Mouse (Mus musculus) embryonic facial prominence, embryonic 14.5 days (tissue): Measurements from ENCODE around the gene Lonp1. TPM values are rescaled to one million over a fixed set of nuclear protein-coding genes. Genes with fewer than 3 reads are reported as not detected.

Experiments used
- ATAC-seq: fragments of 200-750 bp; cut with Nextera tagmentation; 2 replicates; pipeline ENCODE4 v1.8.0; 2017; ENCODE audit warnings: low read depth, moderate number of reproducible peaks, moderate TSS enrichment
- DNase-seq: peaks from one replicate; pipeline ENCODE4 v3.0.0-alpha.2; 2015; ENCODE audit warnings: low spot score
- H3K27ac ChIP-seq: fragments of 300-500 bp; sonication (generic); replicated peaks from 2 replicates; pipeline ENCODE4 v1.5.1; 2014; ENCODE audit warnings: low read depth, mild to moderate bottlenecking, low read length, moderate library complexity
- H3K27me3 ChIP-seq: fragments of 300-500 bp; sonication (generic); replicated peaks from 2 replicates; pipeline ENCODE4 v1.6.1; 2014; ENCODE audit warnings: low read length; ENCODE audit not compliant: control insufficient read depth, insufficient read depth
- H3K36me3 ChIP-seq: fragments of 300-500 bp; sonication (generic); 2 replicates; pipeline ENCODE4 v1.6.1; 2014; ENCODE audit warnings: low read length, mixed read lengths; ENCODE audit not compliant: control insufficient read depth, insufficient read depth
- H3K4me1 ChIP-seq: fragments of 300-500 bp; sonication (generic); 2 replicates; pipeline ENCODE4 v1.6.1; 2014; ENCODE audit warnings: antibody characterized with exemption, low read length; ENCODE audit not compliant: control insufficient read depth, insufficient read depth
- H3K4me2 ChIP-seq: fragments of 300-500 bp; sonication (generic); 2 replicates; pipeline ENCODE4 v1.6.1; 2014; ENCODE audit warnings: low read depth, mild to moderate bottlenecking, low read length, moderate library complexity, mixed read lengths
- H3K4me3 ChIP-seq: fragments of 300-500 bp; sonication (generic); 2 replicates; pipeline ENCODE4 v1.5.1; 2014; ENCODE audit warnings: low read depth, mild to moderate bottlenecking, low read length
- H3K9ac ChIP-seq: fragments of 300-500 bp; sonication (generic); 2 replicates; pipeline ENCODE4 v1.6.1; 2014; ENCODE audit warnings: low read depth, mild to moderate bottlenecking, low read length, moderate library complexity, mixed read lengths
- H3K9me3 ChIP-seq: fragments of 300-500 bp; sonication (generic); 2 replicates; pipeline ENCODE4 v1.6.1; 2016; ENCODE audit warnings: low read length; ENCODE audit not compliant: control insufficient read depth
- WGBS: fragments of 180-500 bp; shearing (Covaris S2); extraction: QIAGEN DNeasy Blood & Tissue Kit; methylation state at CpG from one replicate; pipeline ENCODE4 v1.1.7; 2014; 5-methylcytosine and 5-hydroxymethylcytosine counted together
- polyA plus RNA-seq: library from polyadenylated mRNA; unstranded; fragments of >200 nt; fragmentation: Nextera tagmentation; extraction: Ambion mirVana; gene quantifications from 2 replicates; pipeline ENCODE4 v1.2.1, GENCODE M21; 2014

The Lonp1 gene
- polyA plus RNA-seq, 1 experiment from 2014 or later, result 44.0 TPM

DNA sequence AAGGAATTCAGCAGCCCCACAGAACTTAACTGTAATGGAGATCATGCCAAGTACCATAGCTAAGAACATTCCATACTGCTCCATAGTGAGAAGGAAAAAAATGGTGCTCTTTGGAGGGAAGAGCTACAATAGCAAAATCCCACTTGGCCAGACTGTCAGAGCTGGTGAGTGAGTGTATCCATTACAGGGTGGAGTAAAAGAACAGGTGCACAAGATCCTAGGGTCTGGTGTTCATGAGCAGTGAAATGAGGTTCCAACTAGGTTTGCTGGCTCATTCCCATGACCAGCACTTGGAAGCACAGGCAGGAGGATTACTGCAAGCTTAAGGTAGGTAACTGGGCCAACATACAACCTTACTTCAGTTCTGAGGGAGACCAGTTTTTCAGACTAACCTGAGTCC, 34.1 kb downstream of the Lonp1 start:
- Histone ChIP-seq H3K36me3 (peaks cover 99% of the 10 kb centered on the region), H3K4me1 (no peaks in the 10 kb centered on the region), H3K27ac (no peak overlapping the region), H3K27me3 (no peaks in the 10 kb centered on the region), H3K9me3 (no peaks in the 10 kb centered on the region), H3K9ac (no peak overlapping the region), H3K4me2 (no peak overlapping the region), H3K4me3 (no peak overlapping the region)
- ATAC-seq (no peak), DNase-seq (no peak)

DNA sequence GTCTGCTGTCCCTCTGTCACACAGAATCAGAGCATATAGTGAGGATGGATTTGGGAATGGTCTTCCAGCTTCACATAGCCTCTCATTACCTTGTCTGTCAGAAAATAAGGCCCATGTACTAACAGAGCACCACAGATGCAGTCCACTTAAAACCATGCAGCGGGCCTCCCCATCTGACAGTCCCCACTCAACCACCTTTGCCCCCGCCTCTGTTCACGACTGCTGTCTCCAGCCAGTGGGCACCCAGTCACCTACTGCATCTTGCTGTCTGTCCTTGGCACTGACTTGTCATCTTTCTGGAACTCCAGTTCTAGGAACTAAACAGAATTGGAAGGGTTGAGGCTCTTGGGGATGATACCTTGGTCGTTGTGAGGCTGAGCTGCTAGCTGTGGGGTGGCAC, 37.8 kb downstream of the Lonp1 start:
- DNase-seq (no peak), ATAC-seq (no peak)
- no peak overlapping the region for H3K9ac ChIP-seq
- no peak overlapping the region for H3K4me2 ChIP-seq
- H3K27ac ChIP-seq, result no peak overlapping the region
- no peaks in the 10 kb centered on the region for H3K27me3 ChIP-seq
- no peak overlapping the region for H3K4me3 ChIP-seq
- H3K4me1 ChIP-seq, result peaks cover 12% of the 10 kb centered on the region
- no peaks in the 10 kb centered on the region for H3K9me3 ChIP-seq
- H3K36me3 ChIP-seq, result peaks cover 79% of the 10 kb centered on the region
- WGBS, result 95% methylated on average over 4 of the region's 4 CpGs

DNA sequence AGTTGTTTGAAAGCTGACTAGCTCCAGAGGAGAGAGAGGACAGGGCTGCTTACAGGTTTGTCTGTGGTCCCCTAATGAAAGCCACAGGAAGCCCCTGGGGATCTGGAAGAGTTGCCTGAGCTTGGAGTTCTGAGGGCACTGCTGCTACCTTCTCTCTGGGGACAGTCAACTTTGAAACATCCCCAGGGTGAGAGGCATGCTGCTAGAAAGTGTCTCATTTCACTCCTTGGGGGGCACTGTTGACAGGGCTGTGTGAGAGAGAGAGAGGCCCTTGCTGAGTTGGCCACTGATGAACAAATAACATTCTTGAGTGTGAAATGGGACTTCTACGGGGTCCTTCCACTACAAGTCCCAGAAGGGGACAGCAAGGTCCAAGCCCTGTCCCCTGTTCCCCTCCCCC, 38.9 kb downstream of the Lonp1 start:
- DNase-seq (peak; percentile 40), ATAC-seq (no peak)
- 75% methylated on average over 1 of the region's 1 CpGs for WGBS
- Histone ChIP-seq H3K27me3 (no peaks in the 10 kb centered on the region), H3K36me3 (peaks cover 69% of the 10 kb centered on the region), H3K9me3 (no peaks in the 10 kb centered on the region), H3K9ac (no peak overlapping the region), H3K27ac (no peak overlapping the region), H3K4me1 (peaks cover 18% of the 10 kb centered on the region), H3K4me2 (no peak overlapping the region), H3K4me3 (no peak overlapping the region)

DNA sequence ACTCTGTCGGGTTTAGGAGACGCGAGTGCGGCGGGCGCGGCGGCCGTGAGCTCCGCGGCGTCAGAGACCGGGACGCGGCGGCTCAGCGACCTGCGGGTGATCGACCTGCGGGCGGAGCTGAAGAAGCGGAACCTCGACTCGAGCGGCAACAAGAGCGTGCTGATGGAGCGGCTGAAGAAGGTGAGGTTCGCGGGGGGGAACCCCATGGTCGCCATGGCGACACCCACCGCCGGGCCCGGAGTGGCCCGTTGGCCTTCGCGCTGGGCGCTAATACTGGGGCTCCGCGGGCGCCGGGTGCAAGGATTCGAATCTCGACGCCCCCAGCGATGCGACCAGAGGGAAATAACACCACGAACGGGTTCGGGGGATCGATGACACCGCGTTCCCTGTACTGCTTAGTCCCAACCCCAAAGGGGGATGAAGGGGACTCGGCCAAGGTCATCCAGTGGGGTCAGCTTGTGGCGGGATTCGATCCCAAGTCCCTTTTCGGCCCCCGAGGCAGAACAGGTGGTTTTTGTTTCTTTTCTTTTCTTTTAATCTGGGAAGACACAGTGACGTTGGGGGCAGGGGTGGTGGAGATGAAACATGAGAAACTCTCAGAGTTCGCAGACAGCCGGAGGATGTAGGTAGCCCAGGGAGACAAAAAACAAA, 41.4 kb downstream of the Lonp1 start:
- under 1% methylated on average over 46 of the region's 61 CpGs for WGBS
- DNase-seq, result peak; percentile 40
- Histone ChIP-seq H3K4me2 (peak overlapping the region; percentile 95), H3K27me3 (no peaks in the 10 kb centered on the region), H3K9ac (peak overlapping the region; percentile 91), H3K27ac (peak overlapping the region; percentile 95), H3K4me3 (peak overlapping the region; percentile 63), H3K4me1 (peaks cover 22% of the 10 kb centered on the region), H3K36me3 (peaks cover 69% of the 10 kb centered on the region), H3K9me3 (no peaks in the 10 kb centered on the region)
- no peak for ATAC-seq

DNA sequence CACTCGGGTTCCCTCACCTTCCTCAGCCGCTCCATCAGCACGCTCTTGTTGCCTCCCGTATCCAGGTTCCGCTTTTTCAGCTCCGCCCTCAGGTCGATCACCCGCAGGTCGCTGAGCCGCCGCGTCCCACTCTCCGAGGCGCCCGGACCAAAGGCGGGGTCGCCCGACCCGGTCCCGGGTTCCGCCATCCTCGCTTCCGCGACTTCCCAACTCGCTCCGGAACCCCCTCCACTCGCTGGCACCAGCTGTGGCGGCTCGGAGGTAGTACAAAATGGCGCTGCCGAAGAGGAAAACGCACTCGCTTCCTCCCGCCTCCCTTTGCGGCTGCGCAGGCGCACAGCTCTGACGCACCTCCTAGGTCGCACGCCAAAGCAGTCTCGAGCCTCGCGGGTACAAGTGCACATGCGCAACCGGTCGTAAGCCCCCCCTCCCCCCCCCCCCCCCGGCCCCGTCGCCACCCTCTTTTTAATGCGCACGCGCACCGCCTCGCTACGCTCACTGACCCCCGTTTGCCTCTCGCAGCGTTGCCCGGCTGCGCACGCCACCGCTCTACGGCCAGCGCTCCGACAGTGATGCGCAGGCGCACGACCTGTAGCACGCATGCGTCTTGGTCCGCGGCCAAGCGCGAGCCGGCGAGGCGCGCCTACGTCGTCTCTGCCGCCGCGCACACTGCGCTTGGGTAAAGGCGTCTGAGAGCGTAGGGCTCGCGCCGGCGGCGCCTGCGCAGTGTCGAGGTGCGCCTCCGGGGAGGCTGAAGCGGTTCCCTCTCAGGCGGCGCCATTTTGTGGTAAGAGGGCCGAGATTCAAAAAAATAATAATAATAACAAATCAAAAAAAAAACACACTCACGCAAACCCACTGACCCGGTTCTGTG, 42.2 kb downstream of the Lonp1 start, which contains the start of the genes Safb2 and Safb:
Safb2 (minus strand) TSS at position 329 of the 874 bp plus-strand sequence.
Safb (plus strand) TSS at position 569 of the 874 bp plus-strand sequence.
- H3K27me3 ChIP-seq, result no peaks in the 10 kb centered on the region
- peak within 1 kb of the TSS; percentile 95 for H3K27ac ChIP-seq
- peak within 1 kb of the TSS; percentile 91 for H3K9ac ChIP-seq
- H3K4me3 ChIP-seq, result peak within 1 kb of the TSS; percentile 92
- peak within 1 kb of the TSS; percentile 95 for H3K4me2 ChIP-seq
- under 1% methylated on average over 44 of the region's 101 CpGs for WGBS
- H3K36me3 ChIP-seq, result peaks cover 69% of the 10 kb centered on the region
- peaks cover 22% of the 10 kb centered on the region for H3K4me1 ChIP-seq
- DNase-seq (peak; percentile 99), ATAC-seq (peak; percentile 95)
- H3K9me3 ChIP-seq, result no peaks in the 10 kb centered on the region

DNA sequence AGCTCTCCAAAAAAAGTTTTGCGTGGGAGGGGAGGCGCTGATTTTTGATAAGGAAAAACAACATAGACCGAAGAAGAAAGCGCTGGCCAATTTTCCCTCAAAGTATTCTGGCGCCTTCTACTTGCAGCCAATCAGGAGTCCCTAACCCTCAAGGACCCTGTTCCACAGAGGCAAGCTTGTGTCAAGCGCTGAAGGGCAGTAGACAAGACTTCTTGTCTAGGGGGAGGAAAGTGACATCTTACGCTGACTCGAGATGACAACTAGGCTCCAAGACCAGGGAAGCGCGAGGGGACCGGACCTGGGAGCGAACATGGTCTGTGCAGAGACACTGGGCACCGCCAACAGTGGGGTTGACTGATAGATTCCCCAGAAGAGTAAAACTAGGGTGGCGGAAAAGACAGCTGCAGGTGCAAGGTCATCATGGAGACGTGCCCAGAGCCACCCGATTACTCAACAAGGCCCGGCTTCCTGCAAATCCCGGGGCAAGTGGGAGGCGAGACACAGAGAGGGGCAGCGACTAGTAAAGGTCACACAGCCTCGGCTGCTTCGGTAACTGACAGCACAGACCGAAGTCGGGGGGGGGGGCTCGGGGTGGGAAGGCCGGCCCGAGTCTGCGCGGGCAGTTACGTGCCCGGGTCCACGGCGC, 43.0 kb downstream of the Lonp1 start:
- H3K4me1 ChIP-seq, result peaks cover 22% of the 10 kb centered on the region
- H3K27ac ChIP-seq, result peak overlapping the region; percentile 95
- ATAC-seq (no peak; the same call in 1 of the 2 replicates), DNase-seq (peak; percentile 32)
- peak overlapping the region; percentile 90 for H3K9ac ChIP-seq
- peak overlapping the region; percentile 92 for H3K4me3 ChIP-seq
- H3K27me3 ChIP-seq, result no peaks in the 10 kb centered on the region
- H3K36me3 ChIP-seq, result peaks cover 69% of the 10 kb centered on the region
- 4% methylated on average over 20 of the region's 33 CpGs for WGBS
- no peaks in the 10 kb centered on the region for H3K9me3 ChIP-seq
- H3K4me2 ChIP-seq, result peak overlapping the region; percentile 95

DNA sequence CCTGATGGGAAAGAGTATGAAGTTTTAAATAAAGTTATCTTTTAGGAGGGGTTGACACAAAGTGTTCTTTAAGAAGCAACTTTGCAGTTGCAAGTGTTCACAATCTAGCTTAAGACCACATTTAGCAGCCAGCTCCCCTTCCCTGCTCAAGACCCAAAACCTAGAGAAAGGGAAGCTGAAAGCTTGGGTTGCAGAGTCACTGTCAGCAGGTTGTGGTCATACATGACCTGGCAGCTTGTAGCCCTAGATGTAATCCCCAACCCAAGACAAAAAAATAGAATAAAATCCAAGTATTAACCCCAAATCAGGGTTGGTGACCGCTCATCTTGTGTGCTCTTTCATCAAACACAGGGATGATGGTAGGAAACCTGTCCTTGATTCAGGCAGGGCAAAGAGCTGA, 43.6 kb downstream of the Lonp1 start:
- WGBS, result 86% methylated on average over 1 of the region's 1 CpGs
- no peak for DNase-seq
- peaks cover 69% of the 10 kb centered on the region for H3K36me3 ChIP-seq
- no peaks in the 10 kb centered on the region for H3K9me3 ChIP-seq
- no peaks in the 10 kb centered on the region for H3K27me3 ChIP-seq
- peak overlapping the region; percentile 95 for H3K4me2 ChIP-seq
- peaks cover 22% of the 10 kb centered on the region for H3K4me1 ChIP-seq
- no peak overlapping the region for H3K27ac ChIP-seq
- peak overlapping the region; percentile 92 for H3K4me3 ChIP-seq
- ATAC-seq, result no peak
- peak overlapping the region; percentile 90 for H3K9ac ChIP-seq

DNA sequence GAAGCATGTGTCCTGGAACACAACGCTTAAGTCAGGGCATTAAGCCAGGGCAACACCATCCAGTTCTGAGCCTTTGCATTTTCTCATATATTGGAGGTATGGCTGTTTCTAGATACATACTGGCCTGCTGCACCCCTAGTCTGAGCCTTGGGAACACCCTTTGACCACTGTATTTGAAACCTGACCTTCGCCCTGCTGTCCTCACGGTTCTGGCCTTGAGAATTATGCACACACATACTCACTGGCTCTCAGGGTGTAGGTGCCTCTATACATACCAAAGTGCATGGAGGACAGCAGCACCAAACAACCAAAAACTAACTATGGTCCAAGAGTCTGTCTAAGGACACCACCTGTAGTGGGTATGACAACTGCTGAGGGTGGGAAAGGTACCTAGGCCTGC, 53.7 kb downstream of the Lonp1 start:
- Histone ChIP-seq H3K4me3 (no peak overlapping the region), H3K4me2 (no peak overlapping the region), H3K4me1 (no peaks in the 10 kb centered on the region), H3K36me3 (peaks cover 90% of the 10 kb centered on the region), H3K9me3 (no peaks in the 10 kb centered on the region), H3K27me3 (no peaks in the 10 kb centered on the region), H3K9ac (no peak overlapping the region), H3K27ac (no peak overlapping the region)
- ATAC-seq (no peak), DNase-seq (no peak)
- 94% methylated on average over 3 of the region's 3 CpGs for WGBS
